Mouse (Mus musculus) E14TG2a.4 (cell line): Measurements from ENCODE around the gene Crls1.

ENCODE experiments used
- CTCF ChIP-seq: conservative IDR thresholded peaks from 2 replicates; pipeline ENCODE4 v1.5.1; 2014; ENCODE audit warnings: low read length
- NANOG ChIP-seq: IDR thresholded peaks from 2 replicates; pipeline ENCODE4 v1.6.1; 2014; ENCODE audit warnings: borderline replicate concordance, low read length, mixed read lengths
- POU5F1 ChIP-seq: IDR thresholded peaks from 2 replicates; pipeline ENCODE4 v1.6.1; 2014; ENCODE audit warnings: low read length, borderline replicate concordance

DNA sequence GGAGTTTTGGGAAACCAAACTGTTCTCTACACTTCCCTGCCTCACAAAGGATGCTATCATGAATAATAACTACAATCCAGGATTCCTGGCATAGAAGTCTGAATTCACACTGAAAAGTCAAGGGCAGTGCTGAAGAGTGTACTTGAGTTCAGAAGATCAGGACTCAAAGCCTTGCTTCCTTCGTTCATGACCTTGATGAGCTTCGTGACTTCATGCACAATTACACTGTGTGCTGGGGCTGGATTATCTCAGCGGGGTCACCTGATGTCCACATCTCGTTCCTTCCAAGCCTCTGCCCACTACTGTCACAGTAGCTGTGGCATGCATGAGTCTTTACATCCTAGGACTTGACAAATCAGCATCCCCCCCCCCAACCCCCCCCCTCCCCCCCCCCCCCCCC, 55.2 kb downstream of the Crls1 start:
- TF ChIP-seq CTCF (no peak), NANOG (no peak), POU5F1 (no peak)
